Mouse (Mus musculus) hindbrain, embryonic 11.5 days (tissue): Measurements from ENCODE around the gene H2-Ab1. TPM values are rescaled to one million over a fixed set of nuclear protein-coding genes. Genes with fewer than 3 reads are reported as not detected.
"Not testable (repeated sequence)": the region's sequence is repeated elsewhere in the genome, so short reads cannot be mapped to it uniquely, and the experiment has no call there.

Experiments used
- ATAC-seq: fragments of 200-750 bp; cut with Nextera tagmentation; 2 replicates; pipeline ENCODE4 v1.8.0; 2017; ENCODE audit warnings: mild to moderate bottlenecking, moderate TSS enrichment, moderate library complexity; ENCODE audit not compliant: low FRiP score
- DNase-seq: peaks from one replicate; pipeline ENCODE4 v3.0.0-alpha.2; 2015; ENCODE audit warnings: low spot score
- H3K27ac ChIP-seq: fragments of 300-500 bp; sonication (generic); 2 replicates; pipeline ENCODE4 v1.5.1; 2014; ENCODE audit warnings: mild to moderate bottlenecking, low read depth, low read length
- H3K27me3 ChIP-seq: fragments of 300-500 bp; sonication (generic); 2 replicates; pipeline ENCODE4 v1.6.1; 2014; ENCODE audit warnings: mild to moderate bottlenecking, low read length, moderate library complexity, mixed read lengths; ENCODE audit not compliant: control insufficient read depth, insufficient read depth
- H3K36me3 ChIP-seq: fragments of 300-500 bp; sonication (generic); 2 replicates; pipeline ENCODE4 v1.6.1; 2014; ENCODE audit warnings: mild to moderate bottlenecking, low read length, moderate library complexity, mixed read lengths; ENCODE audit not compliant: control insufficient read depth, insufficient read depth
- H3K4me1 ChIP-seq: fragments of 300-500 bp; sonication (generic); replicated peaks from 2 replicates; pipeline ENCODE4 v1.6.1; 2014; ENCODE audit warnings: low read length, mixed read lengths; ENCODE audit not compliant: control insufficient read depth, insufficient read depth
- H3K4me2 ChIP-seq: fragments of 300-500 bp; sonication (generic); replicated peaks from 2 replicates; pipeline ENCODE4 v1.6.1; 2014; ENCODE audit warnings: mild to moderate bottlenecking, low read depth, low read length
- H3K4me3 ChIP-seq: fragments of 300-500 bp; sonication (generic); 2 replicates; pipeline ENCODE4 v1.5.1; 2014; ENCODE audit warnings: low read depth, low read length
- H3K9ac ChIP-seq: fragments of 300-500 bp; sonication (generic); 2 replicates; pipeline ENCODE4 v1.6.1; 2014; ENCODE audit warnings: low read depth, low read length
- H3K9me3 ChIP-seq: fragments of 300-500 bp; sonication (generic); 2 replicates; pipeline ENCODE4 v1.6.1; 2016; ENCODE audit warnings: low read length; ENCODE audit not compliant: control insufficient read depth
- WGBS: fragments of 180-500 bp; shearing (Covaris S2); extraction: QIAGEN DNeasy Blood & Tissue Kit; methylation state at CpG from one replicate; pipeline ENCODE4 v1.1.7; 2014; 5-methylcytosine and 5-hydroxymethylcytosine counted together
- polyA plus RNA-seq: library from polyadenylated mRNA; unstranded; fragments of >200 nt; fragmentation: Nextera tagmentation; extraction: Ambion mirVana; gene quantifications from 2 replicates; pipeline ENCODE4 v1.2.1, GENCODE M21; 2014

Gene H2-Ab1
- polyA plus RNA-seq, 1 experiment from 2014 or later, result 2.4 TPM

GRCm38 (mm10) chr17:34230971-34231370 is 26.5 kb upstream of the H2-Ab1 start:
- not testable (repeated sequence) for H3K27me3 ChIP-seq, H3K9me3 ChIP-seq, H3K27ac ChIP-seq, H3K4me3 ChIP-seq, H3K9ac ChIP-seq, DNase-seq, H3K36me3 ChIP-seq, H3K4me1 ChIP-seq, H3K4me2 ChIP-seq, ATAC-seq
- 98% methylated on average over 6 of the region's 9 CpGs for WGBS

GRCm38 (mm10) chr17:34232021-34232420 is 25.5 kb upstream of the H2-Ab1 start:
- H3K4me2 ChIP-seq, ATAC-seq, H3K4me1 ChIP-seq, H3K9me3 ChIP-seq, H3K4me3 ChIP-seq, H3K9ac ChIP-seq, DNase-seq, H3K27ac ChIP-seq, H3K27me3 ChIP-seq, H3K36me3 ChIP-seq: not testable (repeated sequence)
- 87% methylated on average over 5 of the region's 7 CpGs for WGBS

- ATAC-seq (no peak), DNase-seq (peak; percentile 68)
These were observed 22.6 kb upstream of the H2-Ab1 start for GRCm38 (mm10) chr17:34234926-34235325.

DNA sequence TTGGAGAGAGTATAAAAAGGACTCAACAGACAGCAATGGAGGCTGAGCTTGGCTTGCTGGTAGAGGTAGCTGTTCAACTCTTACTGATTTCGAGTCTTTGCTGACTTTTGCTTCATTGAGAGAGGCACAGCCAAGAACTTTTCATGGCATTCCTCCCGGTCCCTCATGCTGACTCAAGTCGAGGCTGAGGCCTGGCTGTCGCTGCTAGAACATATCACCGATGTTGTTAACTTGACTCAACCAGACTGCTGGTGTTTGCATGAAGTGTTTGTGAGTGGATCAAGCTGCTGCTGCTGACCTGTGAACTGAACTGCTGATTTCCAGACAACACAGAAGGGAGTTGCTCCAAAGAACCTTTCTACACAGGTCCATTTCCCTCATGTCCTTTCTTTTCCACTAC is 20.8 kb upstream of the H2-Ab1 start:
- ATAC-seq, result no peak
- no peaks in the 10 kb centered on the region for H3K36me3 ChIP-seq

More at GRCm38 (mm10) chr17:34234926-34235325, 22.6 kb upstream of the H2-Ab1 start:
- Histone ChIP-seq H3K4me1 (no peaks in the 10 kb centered on the region), H3K4me2 (no peak overlapping the region), H3K27ac (no peak overlapping the region), H3K27me3 (no peaks in the 10 kb centered on the region), H3K9me3 (no peaks in the 10 kb centered on the region), H3K4me3 (no peak overlapping the region), H3K9ac (no peak overlapping the region), H3K36me3 (no peaks in the 10 kb centered on the region)
- WGBS, result 55% methylated on average over 9 of the region's 9 CpGs

DNA sequence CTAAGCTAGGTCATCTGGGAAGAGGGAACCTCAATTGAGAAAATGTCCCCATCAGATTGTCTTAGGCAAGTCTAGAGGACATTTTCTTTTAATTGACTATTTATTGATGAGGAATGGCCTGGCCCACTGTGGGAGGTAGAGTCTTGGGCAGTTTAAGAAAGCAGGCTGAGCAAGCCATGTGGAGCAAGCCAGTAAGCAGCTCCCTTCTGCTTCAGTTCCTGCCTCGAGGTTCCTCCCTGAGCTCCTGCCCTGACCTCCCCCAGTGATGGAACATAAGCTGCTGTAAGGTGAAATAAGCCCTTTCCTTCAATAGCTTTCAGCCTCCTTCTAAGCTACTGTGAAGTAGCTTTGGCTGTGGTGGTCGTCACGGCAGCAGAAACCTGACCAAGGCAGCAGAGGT is 19.7 kb upstream of the H2-Ab1 start:
- ATAC-seq (no peak), DNase-seq (no peak)
- no peaks in the 10 kb centered on the region for H3K27me3 ChIP-seq
- no peaks in the 10 kb centered on the region for H3K4me1 ChIP-seq
- H3K36me3 ChIP-seq, result no peaks in the 10 kb centered on the region
- H3K9me3 ChIP-seq, result no peaks in the 10 kb centered on the region
- H3K27ac ChIP-seq, result no peak overlapping the region
- H3K9ac ChIP-seq, result no peak overlapping the region
- H3K4me2 ChIP-seq, result no peak overlapping the region
- WGBS, result 91% methylated on average over 3 of the region's 3 CpGs
- H3K4me3 ChIP-seq, result no peak overlapping the region

More for the DNA sequence above, 20.8 kb upstream of the H2-Ab1 start:
- Histone ChIP-seq H3K4me3 (no peak overlapping the region), H3K9ac (no peak overlapping the region), H3K9me3 (no peaks in the 10 kb centered on the region), H3K4me1 (no peaks in the 10 kb centered on the region), H3K27ac (no peak overlapping the region), H3K27me3 (no peaks in the 10 kb centered on the region), H3K4me2 (no peak overlapping the region)
- DNase-seq, result no peak
- WGBS, result 81% methylated on average over 5 of the region's 5 CpGs

- Histone ChIP-seq H3K36me3 (no peaks in the 10 kb centered on the region), H3K4me3 (no peak within 1 kb of the TSS), H3K9me3 (no peaks in the 10 kb centered on the region), H3K27ac (no peak within 1 kb of the TSS), H3K9ac (no peak within 1 kb of the TSS), H3K4me1 (no peaks in the 10 kb centered on the region), H3K27me3 (no peaks in the 10 kb centered on the region), H3K4me2 (no peak within 1 kb of the TSS)
- DNase-seq (peak; percentile 19), ATAC-seq (no peak)
- 66% methylated on average over 3 of the region's 3 CpGs for WGBS
These were observed 18.8 kb upstream of the H2-Ab1 start, which contains the start of gene H2-Ob for GRCm38 (mm10) chr17:34238706-34239105. TSS of gene H2-Ob (plus strand) at chr17:34238903.

- H3K4me2 ChIP-seq, result no peak overlapping the region
- no peaks in the 10 kb centered on the region for H3K9me3 ChIP-seq
- H3K36me3 ChIP-seq, result no peaks in the 10 kb centered on the region
- no peak overlapping the region for H3K9ac ChIP-seq
- H3K27ac ChIP-seq, result no peak overlapping the region
- no peak overlapping the region for H3K4me3 ChIP-seq
- no peaks in the 10 kb centered on the region for H3K4me1 ChIP-seq
- WGBS, result 74% methylated on average over 10 of the region's 10 CpGs
- ATAC-seq (no peak), DNase-seq (no peak)
- no peaks in the 10 kb centered on the region for H3K27me3 ChIP-seq
These were observed 17.9 kb upstream of the H2-Ab1 start for GRCm38 (mm10) chr17:34239601-34240041.

DNA sequence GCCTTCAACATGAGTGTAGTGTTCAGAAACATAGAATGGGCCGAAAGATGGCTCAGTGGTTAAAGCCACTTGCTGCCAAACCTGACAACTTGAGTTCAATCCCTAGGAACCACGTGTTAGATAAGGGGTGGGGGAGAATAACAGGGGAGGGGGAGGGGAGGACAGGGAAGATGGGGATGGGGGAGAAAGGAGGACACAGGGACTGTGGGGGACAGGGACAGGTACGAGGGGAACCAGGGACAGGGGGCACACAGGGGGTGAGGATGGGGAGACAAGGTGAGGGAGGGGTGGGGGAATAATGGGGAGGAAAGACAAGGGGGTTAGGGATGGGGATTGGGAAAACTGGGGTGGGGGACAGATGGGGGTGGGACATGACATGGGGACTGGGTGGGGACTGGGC is 17.1 kb upstream of the H2-Ab1 start:
- Histone ChIP-seq H3K4me2 (no peak overlapping the region), H3K9me3 (no peaks in the 10 kb centered on the region), H3K27ac (no peak overlapping the region), H3K4me1 (no peaks in the 10 kb centered on the region), H3K4me3 (no peak overlapping the region), H3K27me3 (no peaks in the 10 kb centered on the region), H3K36me3 (no peaks in the 10 kb centered on the region), H3K9ac (no peak overlapping the region)
- DNase-seq, result no peak
- no peak for ATAC-seq
- 75% methylated on average over 3 of the region's 3 CpGs for WGBS

- DNase-seq, result no peak
- ATAC-seq, result no peak
- Histone ChIP-seq H3K9ac (no peak overlapping the region), H3K27ac (no peak overlapping the region), H3K9me3 (no peaks in the 10 kb centered on the region), H3K27me3 (no peaks in the 10 kb centered on the region), H3K4me1 (no peaks in the 10 kb centered on the region), H3K4me2 (no peak overlapping the region), H3K4me3 (no peak overlapping the region), H3K36me3 (no peaks in the 10 kb centered on the region)
- WGBS, result 85% methylated on average over 6 of the region's 6 CpGs
These were observed 16.6 kb upstream of the H2-Ab1 start for GRCm38 (mm10) chr17:34240916-34241315.
